In genomic region chr17:56540562-56540975, GRCm38 (mm10) we compare ENCODE assay signal across 13 mouse cellular contexts. TPM values are rescaled to one million over a fixed set of nuclear protein-coding genes. Genes with fewer than 3 reads are reported as not detected.
A peak's percentile ranks its signal among the peaks of the same experiment; 100 is the strongest.
DNase-seq lines count a peak whose midpoint lies in the region; ATAC-seq and TF ChIP-seq lines count a peak whose summit lies in the region.
"Had no signal": no experiment of that assay in that cellular context is flagged by ENCODE, and none has a peak within 500 bp of the region (broad histone marks: within the 10 kb centered on the region; RNA-seq: fewer than 3 reads in every experiment).

No protein-coding gene starts in this region.

- H3K4me2 ChIP-seq in kidney, embryonic 14.5 days (replicated peaks; ENCODE audit: low read depth, low read length), result no peak overlapping the region
- no peak overlapping the region for H3K4me2 ChIP-seq in embryonic facial prominence, embryonic 11.5 days (ENCODE audit: low read depth, low read length)
- H3K4me2 ChIP-seq in liver, embryonic 12.5 days, result no peak overlapping the region

- no peaks in the 10 kb centered on the region for H3K4me1 ChIP-seq in kidney, embryonic 14.5 days (ENCODE audit: control insufficient read depth, insufficient read depth, low read length)
- no peaks in the 10 kb centered on the region for H3K4me1 ChIP-seq in kidney, adult 2 months (ENCODE audit: control insufficient read depth, insufficient read depth, low read length)
- H3K4me1 ChIP-seq in embryonic facial prominence, embryonic 11.5 days (ENCODE audit: control insufficient read depth, insufficient read depth, low read length), result no peaks in the 10 kb centered on the region
- no peaks in the 10 kb centered on the region for H3K4me1 ChIP-seq in liver, embryonic 12.5 days

- no peak for DNase-seq in kidney, adult 2 months
- DNase-seq in ES-CJ7 (ENCODE audit: low read depth, low spot score), result peak; percentile 88
- no peak for DNase-seq in embryonic facial prominence, embryonic 11.5 days (ENCODE audit: low spot score)
- DNase-seq in embryo, embryonic 10 days (ENCODE audit: low spot score), result no peak
- no peak for DNase-seq in gastrocnemius, adult 8-10 months (ENCODE audit: low spot score in 2 of 2)
- DNase-seq in thymus, adult 18-20 months, result no peak
- DNase-seq: adrenal gland, postnatal 36 days; cerebellum, postnatal 10 days had no signal

- ATAC-seq in kidney, embryonic 14.5 days (ENCODE audit: low FRiP score, low TSS enrichment), result peak; percentile 34; the same call in 1 of the 2 replicates
- peak; percentile 41; the same call in 1 of the 2 replicates for ATAC-seq in embryonic facial prominence, embryonic 11.5 days (replicated peaks; ENCODE audit: insufficient number of reproducible peaks, low FRiP score, low TSS enrichment, low read depth)
- peak; percentile 49 for ATAC-seq in liver, embryonic 12.5 days

- no peak for TF ChIP-seq CTCF in kidney, adult 2 months (conservative IDR thresholded peaks at IDR 0.05; ENCODE audit: insufficient read depth, insufficient read length, low read depth, low read length)

- no peak overlapping the region for H3K9ac ChIP-seq in kidney, embryonic 14.5 days (ENCODE audit: low read depth, low read length)
- H3K9ac ChIP-seq in embryonic facial prominence, embryonic 11.5 days (replicated peaks; ENCODE audit: low read length), result no peak overlapping the region
- H3K9ac ChIP-seq in liver, embryonic 12.5 days, result no peak overlapping the region

- H3K4me3 ChIP-seq in kidney, embryonic 14.5 days (ENCODE audit: low read length), result no peak overlapping the region
- no peak overlapping the region for H3K4me3 ChIP-seq in kidney, adult 2 months (ENCODE audit: insufficient read depth, low read depth, low read length)
- H3K4me3 ChIP-seq in embryonic facial prominence, embryonic 11.5 days (ENCODE audit: low read depth, low read length), result no peak overlapping the region
- no peak overlapping the region for H3K4me3 ChIP-seq in liver, embryonic 12.5 days
- H3K4me3 ChIP-seq: heart, embryonic 10.5 days had no signal

- 36% methylated on average over 6 of the region's 6 CpGs for WGBS in kidney, embryonic 14.5 days
- 34% methylated on average over 6 of the region's 6 CpGs for WGBS in kidney, adult 2 months
- 38% methylated on average over 6 of the region's 6 CpGs for WGBS in embryonic facial prominence, embryonic 11.5 days
- 27% methylated on average over 6 of the region's 6 CpGs for WGBS in liver, embryonic 12.5 days (ENCODE audit: insufficient replicate concordance)

- H3K36me3 ChIP-seq in kidney, embryonic 14.5 days (ENCODE audit: control insufficient read depth, insufficient read depth, low read length), result no peaks in the 10 kb centered on the region
- H3K36me3 ChIP-seq in kidney, adult 2 months (ENCODE audit: control insufficient read depth, insufficient read depth, low read length), result no peaks in the 10 kb centered on the region
- no peaks in the 10 kb centered on the region for H3K36me3 ChIP-seq in embryonic facial prominence, embryonic 11.5 days (replicated peaks; ENCODE audit: control insufficient read depth, insufficient read depth, low read depth, low read length)
- H3K36me3 ChIP-seq in liver, embryonic 12.5 days, result no peaks in the 10 kb centered on the region
- H3K36me3 ChIP-seq: heart, embryonic 10.5 days had no signal

- no peak overlapping the region for H3K27ac ChIP-seq in kidney, embryonic 14.5 days (ENCODE audit: low read depth, low read length)
- H3K27ac ChIP-seq in kidney, adult 2 months (ENCODE audit: insufficient read depth, low read depth, low read length), result no peak overlapping the region
- H3K27ac ChIP-seq in embryonic facial prominence, embryonic 11.5 days (replicated peaks; ENCODE audit: low read depth, low read length), result no peak overlapping the region
- no peak overlapping the region for H3K27ac ChIP-seq in liver, embryonic 12.5 days
- H3K27ac ChIP-seq: heart, embryonic 10.5 days had no signal

- TF ChIP-seq POLR2A in kidney, adult 2 months (IDR thresholded peaks at IDR 0.05; ENCODE audit: low read depth, low read length), result no peak

- no peaks in the 10 kb centered on the region for H3K27me3 ChIP-seq in kidney, embryonic 14.5 days (ENCODE audit: control insufficient read depth, insufficient read depth, low read length)
- H3K27me3 ChIP-seq in kidney, adult 2 months (replicated peaks; ENCODE audit: control insufficient read depth, insufficient read depth, low read length), result no peaks in the 10 kb centered on the region
- H3K27me3 ChIP-seq in embryonic facial prominence, embryonic 11.5 days (ENCODE audit: control insufficient read depth, insufficient read depth, low read length), result no peaks in the 10 kb centered on the region
- H3K27me3 ChIP-seq in liver, embryonic 12.5 days (replicated peaks), result peaks cover 29% of the 10 kb centered on the region

- H3K9me3 ChIP-seq in kidney, embryonic 14.5 days (ENCODE audit: control insufficient read depth, low read length), result no peaks in the 10 kb centered on the region
- no peaks in the 10 kb centered on the region for H3K9me3 ChIP-seq in embryonic facial prominence, embryonic 11.5 days (replicated peaks; ENCODE audit: control insufficient read depth, low read length)
- H3K9me3 ChIP-seq in liver, embryonic 12.5 days (replicated peaks), result no peaks in the 10 kb centered on the region
- H3K9me3 ChIP-seq: heart, embryonic 10.5 days had no signal

RNA-seq across cellular contexts. Expression of gene Gm20219, which starts 13.6 kb away (rescaled TPM):
- 1.6 and 1.8 TPM in 2 replicates for polyA plus RNA-seq in kidney, embryonic 14.5 days (2014; fragmentation: Nextera tagmentation; extraction: Ambion mirVana)
- polyA plus RNA-seq in kidney, adult 2 months (2012; rRNA removed), result 1.7 and 2.1 TPM in 2 replicates
- 0.70 and 0.77 TPM in 2 replicates for polyA plus RNA-seq in embryonic facial prominence, embryonic 11.5 days (2014; fragmentation: Nextera tagmentation; extraction: Ambion mirVana)
- polyA plus RNA-seq in liver, embryonic 12.5 days (2016; fragmentation: Nextera tagmentation; extraction: Ambion mirVana), result 0.20 and 0.25 TPM in 2 replicates
- total RNA-seq in gastrocnemius, adult 8-10 months (2022), result under 1 TPM; 0.31 to 0.83 (median 0.40) TPM

RNA-seq across cellular contexts. Expression of gene Znrf4, which starts 28.3 kb away (rescaled TPM):
- not detected in 2 replicates for polyA plus RNA-seq in kidney, embryonic 14.5 days (2014; fragmentation: Nextera tagmentation; extraction: Ambion mirVana)
- 0.17 and 0.52 TPM in 2 replicates for polyA plus RNA-seq in kidney, adult 2 months (2012; rRNA removed)
- not detected in 2 replicates for polyA plus RNA-seq in embryonic facial prominence, embryonic 11.5 days (2014; fragmentation: Nextera tagmentation; extraction: Ambion mirVana)
- not detected in 2 replicates for polyA plus RNA-seq in liver, embryonic 12.5 days (2016; fragmentation: Nextera tagmentation; extraction: Ambion mirVana)
- not detected for total RNA-seq in gastrocnemius, adult 8-10 months (2022)
- total RNA-seq: adrenal gland, postnatal 36 days; left cerebral cortex, adult 8-10 months had no signal
- polyA plus RNA-seq: heart, embryonic 10.5 days; neural tube, embryonic 11.5 days had no signal

RNA-seq across cellular contexts. Expression of gene Safb2, which starts 43.8 kb away (rescaled TPM):
- polyA plus RNA-seq in kidney, embryonic 14.5 days (2014; fragmentation: Nextera tagmentation; extraction: Ambion mirVana), result 53.0 and 72.3 TPM in 2 replicates
- 68.4 and 77.1 TPM in 2 replicates for polyA plus RNA-seq in kidney, adult 2 months (2012; rRNA removed)
- 37.2 and 45.3 TPM in 2 replicates for polyA plus RNA-seq in embryonic facial prominence, embryonic 11.5 days (2014; fragmentation: Nextera tagmentation; extraction: Ambion mirVana)
- polyA plus RNA-seq in liver, embryonic 12.5 days (2016; fragmentation: Nextera tagmentation; extraction: Ambion mirVana), result 58.9 and 63.6 TPM in 2 replicates
- 10 to 100 TPM; 19.7 to 30.7 (median 25.9) TPM for total RNA-seq in gastrocnemius, adult 8-10 months (2022)

RNA-seq across cellular contexts. Expression of gene Safb, which starts 44.1 kb away (rescaled TPM):
- 81.2 and 102 TPM in 2 replicates for polyA plus RNA-seq in kidney, embryonic 14.5 days (2014; fragmentation: Nextera tagmentation; extraction: Ambion mirVana)
- 67.6 and 87.0 TPM in 2 replicates for polyA plus RNA-seq in kidney, adult 2 months (2012; rRNA removed)
- polyA plus RNA-seq in embryonic facial prominence, embryonic 11.5 days (2014; fragmentation: Nextera tagmentation; extraction: Ambion mirVana), result 94.1 and 109 TPM in 2 replicates
- 73.6 and 79.1 TPM in 2 replicates for polyA plus RNA-seq in liver, embryonic 12.5 days (2016; fragmentation: Nextera tagmentation; extraction: Ambion mirVana)
- 10 to 100 TPM; 29.6 to 46.7 (median 37.6) TPM for total RNA-seq in gastrocnemius, adult 8-10 months (2022)
